Mouse (Mus musculus) kidney, embryonic 14.5 days (tissue): ENCODE data around the gene Clasp2. TPM values are rescaled to one million over a fixed set of nuclear protein-coding genes. Genes with fewer than 3 reads are reported as not detected.
"Not testable (repeated sequence)": the region's sequence is repeated elsewhere in the genome, so short reads cannot be mapped to it uniquely, and the experiment has no call there.

ENCODE experiments used
- ATAC-seq: fragments of 200-750 bp; cut with Nextera tagmentation; 2 replicates; pipeline ENCODE4 v1.8.0; 2017; ENCODE audit warnings: moderate number of reproducible peaks, mild to moderate bottlenecking, moderate TSS enrichment, moderate library complexity; ENCODE audit not compliant: low FRiP score, low TSS enrichment
- H3K27ac ChIP-seq: fragments of 300-500 bp; sonication (generic); 2 replicates; pipeline ENCODE4 v1.5.1; 2014; ENCODE audit warnings: low read depth, mild to moderate bottlenecking, low read length, moderate library complexity, mixed read lengths
- H3K27me3 ChIP-seq: fragments of 300-500 bp; sonication (generic); 2 replicates; pipeline ENCODE4 v1.6.1; 2014; ENCODE audit warnings: mild to moderate bottlenecking, low read length; ENCODE audit not compliant: control insufficient read depth, insufficient read depth
- H3K36me3 ChIP-seq: fragments of 300-500 bp; sonication (generic); 2 replicates; pipeline ENCODE4 v1.6.1; 2014; ENCODE audit warnings: low read length, mixed read lengths; ENCODE audit not compliant: control insufficient read depth, insufficient read depth
- H3K4me1 ChIP-seq: fragments of 300-500 bp; sonication (generic); 2 replicates; pipeline ENCODE4 v1.6.1; 2014; ENCODE audit warnings: low read length, mixed read lengths; ENCODE audit not compliant: control insufficient read depth, insufficient read depth
- H3K4me2 ChIP-seq: fragments of 300-500 bp; sonication (generic); replicated peaks from 2 replicates; pipeline ENCODE4 v1.6.1; 2014; ENCODE audit warnings: low read depth, mild to moderate bottlenecking, low read length
- H3K4me3 ChIP-seq: fragments of 300-500 bp; sonication (generic); 2 replicates; pipeline ENCODE4 v1.5.1; 2014; ENCODE audit warnings: mild to moderate bottlenecking, low read length
- H3K9ac ChIP-seq: fragments of 300-500 bp; sonication (generic); 2 replicates; pipeline ENCODE4 v1.6.1; 2014; ENCODE audit warnings: low read depth, mild to moderate bottlenecking, low read length, moderate library complexity
- H3K9me3 ChIP-seq: fragments of 300-500 bp; sonication (generic); 2 replicates; pipeline ENCODE4 v1.6.1; 2016; ENCODE audit warnings: low read length; ENCODE audit not compliant: control insufficient read depth
- WGBS: fragments of 180-500 bp; shearing (Covaris S2); extraction: QIAGEN DNeasy Blood & Tissue Kit; methylation state at CpG from one replicate; pipeline ENCODE4 v1.1.7; 2014; 5-methylcytosine and 5-hydroxymethylcytosine counted together
- polyA plus RNA-seq: library from polyadenylated mRNA; unstranded; fragments of >200 nt; fragmentation: Nextera tagmentation; extraction: Ambion mirVana; gene quantifications from 2 replicates; pipeline ENCODE4 v1.2.1, GENCODE M21; 2014

Gene Clasp2
- polyA plus RNA-seq, 1 experiment from 2014 or later: 29.6 TPM

DNA sequence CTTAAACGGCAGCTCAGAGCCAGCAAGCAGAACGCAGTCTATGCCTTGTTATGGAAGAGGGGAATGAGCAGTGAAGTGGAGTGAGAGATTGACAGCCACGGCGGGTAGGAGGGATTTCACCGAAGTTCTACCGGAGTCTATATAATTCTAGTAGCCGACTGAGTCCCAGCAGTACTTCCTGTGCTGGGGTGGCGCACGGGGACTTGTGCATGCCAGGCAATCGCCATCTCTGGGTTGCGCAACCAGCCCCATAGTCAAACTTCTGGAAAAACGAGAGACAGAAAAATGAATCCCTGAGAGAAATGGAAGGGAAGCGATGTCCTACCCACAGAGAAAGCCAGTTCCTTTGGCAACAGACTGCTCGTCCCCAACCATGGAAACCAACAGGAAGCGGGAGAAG, 16.6 kb upstream of the Clasp2 start:
- WGBS: 84% methylated on average over 15 of the region's 15 CpGs
- Histone ChIP-seq H3K9me3 (no peaks in the 10 kb centered on the region), H3K9ac (no peak overlapping the region), H3K27me3 (no peaks in the 10 kb centered on the region), H3K27ac (no peak overlapping the region), H3K4me2 (no peak overlapping the region), H3K4me1 (no peaks in the 10 kb centered on the region), H3K36me3 (no peaks in the 10 kb centered on the region), H3K4me3 (no peak overlapping the region)
- no peak for ATAC-seq

DNA sequence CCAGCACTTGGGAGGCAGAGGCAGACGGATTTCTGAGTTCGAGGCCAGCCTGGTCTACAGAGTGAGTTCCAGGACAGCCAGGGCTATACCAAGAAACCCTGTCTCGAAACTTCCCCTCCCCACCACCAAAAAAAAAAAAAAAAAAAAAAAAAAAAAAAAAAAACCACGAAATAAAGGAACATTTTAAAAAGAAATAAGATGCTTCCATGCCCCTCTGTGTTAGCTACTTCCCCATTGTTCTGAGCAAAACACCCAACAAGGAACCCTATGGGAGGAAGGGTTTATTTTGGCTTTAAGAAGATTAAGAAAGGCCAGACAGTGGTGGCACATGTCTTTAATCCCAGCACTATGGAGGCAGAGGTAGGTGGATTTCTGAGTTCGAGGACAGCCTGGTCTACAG, 15.7 kb upstream of the Clasp2 start:
- not testable (repeated sequence) for ATAC-seq, H3K36me3 ChIP-seq, H3K4me3 ChIP-seq, H3K27ac ChIP-seq, H3K4me2 ChIP-seq, H3K4me1 ChIP-seq, H3K27me3 ChIP-seq, H3K9ac ChIP-seq, H3K9me3 ChIP-seq
- WGBS: 94% methylated on average over 5 of the region's 5 CpGs

DNA sequence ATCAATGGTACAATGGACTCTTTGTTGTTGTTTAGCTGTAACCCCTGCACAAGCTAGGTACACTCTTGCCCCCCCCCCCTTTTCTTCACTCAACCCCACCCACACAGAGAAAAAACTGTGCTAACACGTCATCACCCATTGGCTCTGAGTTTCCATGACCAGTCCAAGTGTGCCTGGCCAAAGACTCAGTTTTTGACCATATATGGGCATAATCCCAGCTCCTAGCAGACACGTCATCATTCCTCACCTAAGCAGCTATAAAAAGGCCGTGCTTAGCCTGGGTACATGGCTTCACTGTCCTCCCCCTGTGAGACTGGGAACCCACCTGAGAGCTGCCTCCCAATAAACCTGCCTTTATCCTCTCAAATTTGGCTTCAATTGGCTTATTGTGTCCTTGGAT, 15.1 kb upstream of the Clasp2 start:
- Histone ChIP-seq H3K9me3 (no peaks in the 10 kb centered on the region), H3K4me2 (no peak overlapping the region), H3K4me1 (no peaks in the 10 kb centered on the region), H3K27me3 (no peaks in the 10 kb centered on the region), H3K27ac (no peak overlapping the region), H3K9ac (no peak overlapping the region), H3K36me3 (no peaks in the 10 kb centered on the region), H3K4me3 (no peak overlapping the region)
- 57% methylated on average over 3 of the region's 3 CpGs for WGBS
- no peak for ATAC-seq

DNA sequence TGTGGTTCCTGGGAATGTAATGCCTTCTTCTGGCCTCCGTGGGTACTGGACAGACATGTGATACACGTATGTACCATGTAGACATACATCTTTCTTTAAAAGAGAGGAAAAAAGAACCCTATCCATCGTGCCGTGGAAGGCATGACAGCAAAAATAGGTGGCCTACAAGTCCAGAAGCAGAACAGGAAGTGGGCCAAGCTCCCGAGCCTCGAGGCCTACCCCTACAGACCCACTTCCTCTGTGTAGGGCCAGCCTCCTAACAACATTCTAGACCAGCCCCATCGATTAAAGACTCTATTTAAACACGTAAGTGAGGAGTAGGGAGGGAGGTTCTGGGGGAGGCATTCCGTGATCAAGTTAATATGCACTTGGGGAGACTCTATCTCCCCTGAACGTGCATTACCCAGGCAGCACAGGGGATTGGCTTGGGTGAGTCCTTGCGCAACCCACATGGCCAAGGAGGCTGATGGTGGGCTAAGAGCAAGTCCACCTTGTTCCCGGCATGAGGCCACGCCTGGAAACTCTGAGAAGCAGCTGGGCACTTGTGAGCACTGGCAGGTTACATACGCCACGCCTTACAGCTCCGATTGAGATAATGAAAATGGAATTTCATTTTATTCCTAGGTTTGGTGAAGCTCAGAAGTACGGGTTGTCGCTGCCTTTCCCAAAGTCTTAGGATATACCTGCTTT, 14.1 kb upstream of the Clasp2 start:
- H3K27me3 ChIP-seq: no peaks in the 10 kb centered on the region
- ATAC-seq: no peak
- H3K9me3 ChIP-seq: no peaks in the 10 kb centered on the region
- no peak overlapping the region for H3K4me3 ChIP-seq
- no peaks in the 10 kb centered on the region for H3K4me1 ChIP-seq
- 88% methylated on average over 18 of the region's 18 CpGs for WGBS
- no peak overlapping the region for H3K27ac ChIP-seq
- no peaks in the 10 kb centered on the region for H3K36me3 ChIP-seq
- H3K4me2 ChIP-seq: no peak overlapping the region
- H3K9ac ChIP-seq: no peak overlapping the region

DNA sequence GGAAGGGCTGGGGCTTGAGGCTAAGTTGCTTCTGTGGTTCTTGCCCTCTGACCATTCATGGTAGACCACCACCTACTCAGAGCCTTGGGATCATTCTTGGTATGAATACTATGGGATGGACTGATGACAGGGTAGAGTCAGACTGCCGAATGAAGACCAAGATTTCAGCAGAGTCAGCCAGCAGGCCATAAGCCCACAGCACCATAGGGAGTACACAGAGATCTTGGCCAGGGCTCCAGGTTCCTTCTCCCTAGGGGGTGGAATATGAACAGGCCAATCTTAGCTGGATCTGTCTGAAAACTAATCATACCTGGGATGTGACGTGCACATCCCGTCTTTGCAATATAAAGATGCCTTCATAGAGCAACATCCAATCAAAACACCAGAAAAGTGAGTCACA, 9.7 kb upstream of the Clasp2 start:
- no peak overlapping the region for H3K9ac ChIP-seq
- H3K4me1 ChIP-seq: no peaks in the 10 kb centered on the region
- no peaks in the 10 kb centered on the region for H3K27me3 ChIP-seq
- H3K36me3 ChIP-seq: no peaks in the 10 kb centered on the region
- no peak overlapping the region for H3K4me3 ChIP-seq
- H3K9me3 ChIP-seq: no peaks in the 10 kb centered on the region
- no peak overlapping the region for H3K27ac ChIP-seq
- WGBS: 91% methylated on average over 3 of the region's 3 CpGs
- no peak for ATAC-seq
- H3K4me2 ChIP-seq: no peak overlapping the region

DNA sequence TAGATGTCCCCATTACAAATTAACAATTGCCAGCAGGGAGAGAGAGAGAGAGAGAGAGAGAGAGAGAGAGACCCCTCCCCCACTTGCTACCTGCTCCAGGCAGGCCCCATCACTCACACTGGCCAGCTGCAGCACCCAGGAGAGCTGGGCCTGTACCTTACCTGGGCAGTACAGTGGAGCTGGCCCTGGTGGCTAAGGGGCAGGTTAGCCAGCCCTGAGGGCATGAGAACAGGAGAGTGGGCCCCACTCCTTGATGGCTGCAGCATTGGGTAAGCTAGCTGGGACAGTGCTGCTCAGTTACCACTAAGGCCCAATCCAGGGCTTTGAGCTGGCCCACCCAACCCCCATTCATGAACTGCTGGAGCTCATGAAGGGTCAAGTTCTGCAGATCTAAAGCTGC, 5.4 kb upstream of the Clasp2 start:
- Histone ChIP-seq H3K36me3 (no peaks in the 10 kb centered on the region), H3K4me3 (no peak overlapping the region)
- ATAC-seq: no peak

DNA sequence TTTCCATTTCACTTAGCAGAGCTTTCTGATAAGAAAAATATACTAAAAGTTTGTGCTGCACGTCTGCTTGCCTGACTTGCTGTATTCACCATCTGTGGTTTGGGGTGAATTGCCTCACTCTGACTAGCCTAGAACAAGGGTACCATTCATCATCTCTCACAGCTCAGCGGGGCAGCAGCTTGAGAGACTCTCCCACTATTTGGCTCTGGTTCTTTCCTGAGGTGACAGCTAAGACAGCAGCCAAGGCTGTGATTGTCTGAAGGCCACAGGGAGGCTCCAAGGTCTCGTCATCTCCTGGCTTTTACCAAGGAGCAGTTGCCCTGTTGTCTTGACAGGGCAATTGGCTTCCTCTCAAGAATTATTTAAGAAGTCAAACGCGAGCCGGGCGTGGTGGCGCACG, 3.3 kb upstream of the Clasp2 start:
- H3K9ac ChIP-seq: no peak overlapping the region
- H3K36me3 ChIP-seq: no peaks in the 10 kb centered on the region
- H3K27me3 ChIP-seq: no peaks in the 10 kb centered on the region
- H3K4me1 ChIP-seq: peaks cover 3% of the 10 kb centered on the region; the same call in 1 of the 2 replicates
- H3K4me3 ChIP-seq: no peak overlapping the region
- H3K9me3 ChIP-seq: no peaks in the 10 kb centered on the region
- 76% methylated on average over 9 of the region's 9 CpGs for WGBS
- ATAC-seq: no peak
- no peak overlapping the region for H3K27ac ChIP-seq
- no peak overlapping the region for H3K4me2 ChIP-seq

More for the DNA sequence above, 5.4 kb upstream of the Clasp2 start:
- no peaks in the 10 kb centered on the region for H3K9me3 ChIP-seq
- no peaks in the 10 kb centered on the region for H3K27me3 ChIP-seq
- no peak overlapping the region for H3K4me2 ChIP-seq
- H3K9ac ChIP-seq: no peak overlapping the region; the same call in 1 of the 2 replicates
- no peaks in the 10 kb centered on the region; the same call in 1 of the 2 replicates for H3K4me1 ChIP-seq
- H3K27ac ChIP-seq: no peak overlapping the region

DNA sequence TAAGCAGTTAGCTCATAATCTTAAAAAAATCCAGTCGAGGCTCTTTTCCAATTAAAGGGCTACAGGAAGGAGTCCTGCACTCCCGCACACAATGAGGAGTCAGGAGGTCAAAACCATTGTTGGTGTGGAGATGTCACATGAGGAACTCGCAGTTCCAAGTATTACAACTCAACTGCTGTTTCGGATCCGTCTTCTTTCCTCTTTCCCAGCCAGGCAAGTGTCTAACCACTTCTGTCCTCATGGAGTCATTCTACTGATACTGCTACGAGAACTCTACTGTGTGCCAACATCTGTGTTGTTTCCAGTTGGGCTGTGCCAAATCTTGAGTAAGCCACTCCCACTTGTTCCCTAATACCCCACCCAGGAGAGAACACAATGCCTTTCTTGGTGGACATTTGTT, 2.3 kb upstream of the Clasp2 start:
- no peak for ATAC-seq
- no peaks in the 10 kb centered on the region for H3K9me3 ChIP-seq
- H3K4me3 ChIP-seq: no peak overlapping the region

DNA sequence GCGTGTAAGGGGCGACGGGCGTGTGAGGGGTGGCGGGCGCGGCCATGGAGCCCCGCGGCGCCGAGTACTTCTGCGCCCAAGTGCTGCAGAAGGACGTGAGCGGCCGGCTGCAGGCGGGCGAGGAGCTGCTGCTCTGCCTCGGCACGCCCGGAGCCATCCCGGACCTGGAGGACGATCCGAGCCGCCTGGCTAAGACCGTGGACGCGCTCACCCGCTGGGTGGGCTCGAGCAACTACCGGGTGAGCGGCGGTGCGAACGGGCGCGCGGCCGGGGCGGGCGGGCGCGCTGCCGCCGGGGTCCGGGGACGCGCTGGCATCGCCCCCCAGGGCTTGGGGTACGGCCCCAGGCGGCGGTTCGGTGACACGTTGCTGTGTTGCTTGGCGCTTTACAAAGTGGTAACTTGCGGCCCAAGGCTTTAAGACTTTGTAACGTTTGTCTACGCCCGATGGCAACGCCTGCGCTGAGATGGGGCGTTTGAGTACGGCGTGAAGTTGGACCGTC, 414 bp downstream of the Clasp2 start:
- Histone ChIP-seq H3K36me3 (no peaks in the 10 kb centered on the region), H3K27me3 (no peaks in the 10 kb centered on the region), H3K9me3 (no peaks in the 10 kb centered on the region), H3K27ac (peak overlapping the region; percentile 80), H3K4me2 (peak overlapping the region; percentile 80), H3K4me3 (peak overlapping the region; percentile 98), H3K4me1 (peaks cover 3% of the 10 kb centered on the region; the same call in 1 of the 2 replicates), H3K9ac (peak overlapping the region; percentile 88)
- under 1% methylated on average over 64 of the region's 64 CpGs for WGBS
- peak; percentile 87 for ATAC-seq

More for the DNA sequence above, 2.3 kb upstream of the Clasp2 start:
- WGBS: 78% methylated on average over 6 of the region's 6 CpGs
- Histone ChIP-seq H3K4me2 (no peak overlapping the region), H3K9ac (no peak overlapping the region), H3K27ac (no peak overlapping the region), H3K4me1 (peaks cover 3% of the 10 kb centered on the region; the same call in 1 of the 2 replicates), H3K27me3 (no peaks in the 10 kb centered on the region), H3K36me3 (no peaks in the 10 kb centered on the region)
